Mouse (Mus musculus) hindbrain, embryonic 16.5 days (tissue): ENCODE results near the gene Tarbp1. TPM values are rescaled to one million over a fixed set of nuclear protein-coding genes. Genes with fewer than 3 reads are reported as not detected.

Experiments used
- ATAC-seq: fragments of 200-750 bp; cut with Nextera tagmentation; 2 replicates; pipeline ENCODE4 v1.8.0; 2017; ENCODE audit warnings: moderate TSS enrichment, moderate library complexity
- H3K27ac ChIP-seq: fragments of 300-500 bp; sonication (generic); 2 replicates; pipeline ENCODE4 v1.5.1; 2014; ENCODE audit warnings: low read depth, mild to moderate bottlenecking, control low read depth, low read length, moderate library complexity
- H3K27me3 ChIP-seq: fragments of 300-500 bp; sonication (generic); replicated peaks from 2 replicates; pipeline ENCODE4 v1.6.1; 2014; ENCODE audit warnings: low read length; ENCODE audit not compliant: control insufficient read depth, insufficient read depth
- H3K36me3 ChIP-seq: fragments of 300-500 bp; sonication (generic); 2 replicates; pipeline ENCODE4 v1.6.1; 2014; ENCODE audit warnings: mild to moderate bottlenecking, low read length, moderate library complexity, mixed read lengths; ENCODE audit not compliant: control insufficient read depth, insufficient read depth
- H3K4me1 ChIP-seq: fragments of 300-500 bp; sonication (generic); 2 replicates; pipeline ENCODE4 v1.6.1; 2014; ENCODE audit warnings: low read depth, low read length; ENCODE audit not compliant: control insufficient read depth, insufficient read depth
- H3K4me2 ChIP-seq: fragments of 300-500 bp; sonication (generic); 2 replicates; pipeline ENCODE4 v1.6.1; 2014; ENCODE audit warnings: mild to moderate bottlenecking, low read length, control low read depth, moderate library complexity
- H3K4me3 ChIP-seq: fragments of 300-500 bp; sonication (generic); 2 replicates; pipeline ENCODE4 v1.5.1; 2014; ENCODE audit warnings: mild to moderate bottlenecking, low read length, control low read depth, moderate library complexity
- H3K9ac ChIP-seq: fragments of 300-500 bp; sonication (generic); 2 replicates; pipeline ENCODE4 v1.6.1; 2014; ENCODE audit warnings: low read depth, mild to moderate bottlenecking, control low read depth, low read length, moderate library complexity
- H3K9me3 ChIP-seq: fragments of 300-500 bp; sonication (generic); 2 replicates; pipeline ENCODE4 v1.6.1; 2014; ENCODE audit warnings: mild to moderate bottlenecking, low read length, moderate library complexity; ENCODE audit not compliant: control insufficient read depth
- WGBS: fragments of 180-500 bp; shearing (Covaris S2); extraction: QIAGEN DNeasy Blood & Tissue Kit; methylation state at CpG from one replicate; pipeline ENCODE4 v1.1.7; 2014; 5-methylcytosine and 5-hydroxymethylcytosine counted together
- polyA plus RNA-seq: library from polyadenylated mRNA; unstranded; fragments of >200 nt; fragmentation: Nextera tagmentation; extraction: Ambion mirVana; gene quantifications from 2 replicates; pipeline ENCODE4 v1.2.1, GENCODE M21; 2015

The Tarbp1 gene
- polyA plus RNA-seq, 1 experiment from 2014 or later: 1.2 TPM

GRCm38 (mm10) chr8:126509635-126510034 is 34.8 kb upstream of the Tarbp1 start:
- Histone ChIP-seq H3K36me3 (no peaks in the 10 kb centered on the region), H3K27ac (no peak overlapping the region), H3K4me2 (no peak overlapping the region), H3K4me1 (no peaks in the 10 kb centered on the region), H3K4me3 (no peak overlapping the region), H3K27me3 (no peaks in the 10 kb centered on the region), H3K9ac (no peak overlapping the region), H3K9me3 (no peaks in the 10 kb centered on the region; the same call in 1 of the 2 replicates)
- 52% methylated on average over 6 of the region's 6 CpGs for WGBS
- ATAC-seq: no peak

GRCm38 (mm10) chr8:126508871-126509586 is 34.2 kb upstream of the Tarbp1 start:
- H3K9me3 ChIP-seq: no peaks in the 10 kb centered on the region; the same call in 1 of the 2 replicates
- H3K27ac ChIP-seq: no peak overlapping the region
- no peaks in the 10 kb centered on the region for H3K36me3 ChIP-seq
- H3K4me3 ChIP-seq: no peak overlapping the region
- no peaks in the 10 kb centered on the region for H3K27me3 ChIP-seq
- WGBS: 85% methylated on average over 8 of the region's 8 CpGs
- no peak for ATAC-seq
- H3K4me2 ChIP-seq: no peak overlapping the region
- no peaks in the 10 kb centered on the region for H3K4me1 ChIP-seq
- H3K9ac ChIP-seq: no peak overlapping the region

GRCm38 (mm10) chr8:126508221-126508620 is 33.4 kb upstream of the Tarbp1 start:
- no peaks in the 10 kb centered on the region for H3K36me3 ChIP-seq
- no peak overlapping the region for H3K4me2 ChIP-seq
- H3K9ac ChIP-seq: no peak overlapping the region
- no peaks in the 10 kb centered on the region for H3K4me1 ChIP-seq
- no peak for ATAC-seq
- WGBS: 95% methylated on average over 2 of the region's 2 CpGs
- no peaks in the 10 kb centered on the region; the same call in 1 of the 2 replicates for H3K9me3 ChIP-seq
- H3K27ac ChIP-seq: no peak overlapping the region
- H3K27me3 ChIP-seq: no peaks in the 10 kb centered on the region
- no peak overlapping the region for H3K4me3 ChIP-seq

GRCm38 (mm10) chr8:126504492-126505182 is 29.8 kb upstream of the Tarbp1 start:
- H3K27me3 ChIP-seq: no peaks in the 10 kb centered on the region
- H3K4me3 ChIP-seq: no peak overlapping the region
- H3K9ac ChIP-seq: no peak overlapping the region
- H3K9me3 ChIP-seq: no peaks in the 10 kb centered on the region; the same call in 1 of the 2 replicates
- H3K27ac ChIP-seq: no peak overlapping the region
- 78% methylated on average over 16 of the region's 16 CpGs for WGBS
- H3K36me3 ChIP-seq: no peaks in the 10 kb centered on the region
- ATAC-seq: no peak
- H3K4me1 ChIP-seq: no peaks in the 10 kb centered on the region
- no peak overlapping the region for H3K4me2 ChIP-seq

GRCm38 (mm10) chr8:126502722-126503121 is 27.9 kb upstream of the Tarbp1 start:
- no peak overlapping the region for H3K4me2 ChIP-seq
- no peaks in the 10 kb centered on the region; the same call in 1 of the 2 replicates for H3K9me3 ChIP-seq
- H3K4me3 ChIP-seq: no peak overlapping the region
- peaks cover 10% of the 10 kb centered on the region for H3K4me1 ChIP-seq
- WGBS: 51% methylated on average over 2 of the region's 2 CpGs
- ATAC-seq: no peak
- no peaks in the 10 kb centered on the region for H3K36me3 ChIP-seq
- no peak overlapping the region for H3K9ac ChIP-seq
- no peaks in the 10 kb centered on the region for H3K27me3 ChIP-seq
- no peak overlapping the region for H3K27ac ChIP-seq

GRCm38 (mm10) chr8:126499371-126499770 is 24.5 kb upstream of the Tarbp1 start:
- Histone ChIP-seq H3K36me3 (no peaks in the 10 kb centered on the region), H3K4me3 (no peak overlapping the region), H3K4me2 (no peak overlapping the region), H3K27ac (no peak overlapping the region), H3K9ac (no peak overlapping the region), H3K9me3 (no peaks in the 10 kb centered on the region), H3K27me3 (no peaks in the 10 kb centered on the region), H3K4me1 (peaks cover 11% of the 10 kb centered on the region)
- no peak for ATAC-seq
- WGBS: 92% methylated on average over 2 of the region's 2 CpGs

- H3K4me3 ChIP-seq: no peak overlapping the region
Measured at GRCm38 (mm10) chr8:126498465-126498864, 23.6 kb upstream of the Tarbp1 start.

GRCm38 (mm10) chr8:126497541-126498428 is 22.9 kb upstream of the Tarbp1 start:
- H3K9me3 ChIP-seq: no peaks in the 10 kb centered on the region
- WGBS: 5% methylated on average over 27 of the region's 27 CpGs
- peak overlapping the region; percentile 89 for H3K27ac ChIP-seq
- H3K27me3 ChIP-seq: no peaks in the 10 kb centered on the region
- H3K9ac ChIP-seq: peak overlapping the region; percentile 69
- no peaks in the 10 kb centered on the region for H3K36me3 ChIP-seq
- H3K4me1 ChIP-seq: peaks cover 11% of the 10 kb centered on the region
- peak overlapping the region; percentile 67 for H3K4me2 ChIP-seq
- H3K4me3 ChIP-seq: peak overlapping the region; percentile 39
- peak; percentile 92 for ATAC-seq

More at GRCm38 (mm10) chr8:126498465-126498864, 23.6 kb upstream of the Tarbp1 start:
- 18% methylated on average over 6 of the region's 6 CpGs for WGBS
- Histone ChIP-seq H3K9me3 (no peaks in the 10 kb centered on the region), H3K4me2 (peak overlapping the region; percentile 67), H3K27me3 (no peaks in the 10 kb centered on the region), H3K9ac (no peak overlapping the region; the same call in 1 of the 2 replicates), H3K27ac (peak overlapping the region; percentile 89), H3K4me1 (peaks cover 11% of the 10 kb centered on the region), H3K36me3 (no peaks in the 10 kb centered on the region)
- ATAC-seq: peak; percentile 43; the same call in 1 of the 2 replicates
